Mouse (Mus musculus) bone marrow macrophage, adult 2 months (primary cell): Measurements from ENCODE around the gene Dhrs9.

Experiments
- CTCF ChIP-seq: IDR thresholded peaks from 2 replicates; pipeline ENCODE4 v1.5.1; 2012; ENCODE audit warnings: low read depth, mild to moderate bottlenecking, low read length, moderate library complexity
- POLR2A ChIP-seq: IDR thresholded peaks from 2 replicates; pipeline ENCODE4 v1.6.1; 2012; ENCODE audit warnings: mild to moderate bottlenecking, low read depth, low read length, borderline replicate concordance

GRCm38 (mm10) chr2:69427141-69427540, 46.9 kb downstream of the Dhrs9 start:
- no peak for TF ChIP-seq POLR2A
- TF ChIP-seq CTCF, result no peak
